ENCODE assay signal across 8 mouse cellular contexts in the genomic region with DNA sequence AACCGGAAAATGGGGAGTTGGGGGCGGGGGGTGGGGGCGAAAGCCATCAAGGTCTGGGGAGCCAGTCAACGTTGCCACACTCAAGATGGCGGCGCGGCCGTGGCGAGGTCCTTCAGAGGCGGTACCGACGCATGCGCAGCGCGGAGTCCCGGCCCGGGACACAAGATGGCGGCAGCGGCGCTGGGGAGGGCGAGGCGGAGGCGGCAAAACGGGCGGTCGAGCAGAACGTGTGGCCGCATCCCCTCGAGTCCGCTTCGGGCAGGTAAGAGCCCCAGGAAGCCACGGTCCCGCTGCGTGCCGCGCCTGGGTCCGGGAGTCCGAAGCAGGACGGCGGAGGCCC. TPM values are rescaled to one million over a fixed set of nuclear protein-coding genes. Genes with fewer than 3 reads are reported as not detected.
DNase-seq lines count a peak whose midpoint lies in the region; ATAC-seq lines count a peak whose summit lies in the region.

A gene (plus strand): TSS at position 77 of the 340 bp plus-strand sequence.

- WGBS in hindbrain, embryonic 10.5 days: under 1% methylated on average over 40 of the region's 40 CpGs
- under 1% methylated on average over 40 of the region's 40 CpGs for WGBS in lung, embryonic 16.5 days

- peaks cover 39% of the 10 kb centered on the region for H3K4me1 ChIP-seq in hindbrain, embryonic 10.5 days (replicated peaks)
- peaks cover 18% of the 10 kb centered on the region for H3K4me1 ChIP-seq in lung, embryonic 16.5 days (replicated peaks; ENCODE audit: control insufficient read depth, insufficient read depth, low read length)

- DNase-seq in MN1 (ENCODE audit: low spot score): peak; percentile 92
- peak; percentile 95 for DNase-seq in cerebellum, adult 9-10 months
- peak; percentile 68 to 94 for DNase-seq in frontal cortex, adult 2 months (ENCODE audit: extremely low spot score in 1 of 2, low spot score in 1 of 2)
- peak; percentile 94 for DNase-seq in hindbrain, embryonic 10.5 days (ENCODE audit: low spot score)
- DNase-seq in layer of hippocampus, adult 9-11 months: peak; percentile 89
- DNase-seq in ovary, adult 18-20 months (ENCODE audit: low spot score): peak; percentile 82
- peak; percentile 95 for DNase-seq in thymus, postnatal 0 days (ENCODE audit: low spot score)

- no peaks in the 10 kb centered on the region for H3K9me3 ChIP-seq in hindbrain, embryonic 10.5 days
- H3K9me3 ChIP-seq in lung, embryonic 16.5 days (ENCODE audit: control insufficient read depth, low read length): no peaks in the 10 kb centered on the region

- peak within 1 kb of the TSS; percentile 75 for H3K4me2 ChIP-seq in lung, embryonic 16.5 days (ENCODE audit: low read depth, low read length)

- peak within 1 kb of the TSS; percentile 99 for H3K9ac ChIP-seq in lung, embryonic 16.5 days (ENCODE audit: low read length)

- peak; percentile 88 for ATAC-seq in lung, embryonic 16.5 days (ENCODE audit: low read depth)

- H3K36me3 ChIP-seq in hindbrain, embryonic 10.5 days: peaks cover 24% of the 10 kb centered on the region
- peaks cover 12% of the 10 kb centered on the region for H3K36me3 ChIP-seq in lung, embryonic 16.5 days (ENCODE audit: control insufficient read depth, insufficient read depth, low read length)

- peak within 1 kb of the TSS; percentile 100 for H3K27ac ChIP-seq in hindbrain, embryonic 10.5 days
- peak within 1 kb of the TSS; percentile 99 for H3K27ac ChIP-seq in lung, embryonic 16.5 days (ENCODE audit: low read length)

- peak within 1 kb of the TSS; percentile 84 for H3K4me3 ChIP-seq in hindbrain, embryonic 10.5 days
- peak within 1 kb of the TSS; percentile 79 for H3K4me3 ChIP-seq in lung, embryonic 16.5 days (ENCODE audit: low read length)

- no peaks in the 10 kb centered on the region for H3K27me3 ChIP-seq in hindbrain, embryonic 10.5 days (ENCODE audit: insufficient read depth, poor library complexity, severe bottlenecking)
- H3K27me3 ChIP-seq in lung, embryonic 16.5 days (ENCODE audit: control insufficient read depth, insufficient read depth, low read depth, low read length): no peaks in the 10 kb centered on the region

RNA-seq across cellular contexts. Expression of the gene that starts here (rescaled TPM):
- polyA plus RNA-seq in frontal cortex, adult 2 months (2012; rRNA removed): 47.4 and 47.7 TPM in 2 replicates
- polyA plus RNA-seq in hindbrain, embryonic 10.5 days (2016; fragmentation: Nextera tagmentation; extraction: Ambion mirVana): 76.1 and 88.4 TPM in 2 replicates
- 75.3 and 75.8 TPM in 2 replicates for polyA plus RNA-seq in lung, embryonic 16.5 days (2015; fragmentation: Nextera tagmentation; extraction: Ambion mirVana)
- 92.5 and 107 TPM in 2 replicates for polyA plus RNA-seq in thymus, postnatal 0 days (2015; fragmentation: Nextera tagmentation; extraction: Ambion mirVana)

Comparison
In these comparisons a context has a peak if more than half of its experiments do, and no peak if none do; other contexts are left out.
1. Peak in every context shown above with its lines: DNase-seq, ATAC-seq, H3K4me3 ChIP-seq and H3K27ac ChIP-seq.